Mouse (Mus musculus) thymus, adult 2 months (tissue): ENCODE measurements around the gene Pycr1. TPM values are rescaled to one million over a fixed set of nuclear protein-coding genes. Genes with fewer than 3 reads are reported as not detected.

Source experiments
- DNase-seq: peaks from one replicate; pipeline ENCODE4 v3.0.0; 2021
- H3K27ac ChIP-seq: fragments of 200-500 bp; 2 replicates; pipeline ENCODE4 v1.5.1; 2012; ENCODE audit warnings: low read length, control low read depth; ENCODE audit not compliant: control insufficient read depth, insufficient read depth
- H3K27me3 ChIP-seq: fragments of 200-500 bp; 2 replicates; pipeline ENCODE4 v1.6.1; 2012; ENCODE audit warnings: mild to moderate bottlenecking, low read length, moderate library complexity, mixed read lengths; ENCODE audit not compliant: control insufficient read depth, insufficient read depth
- H3K36me3 ChIP-seq: fragments of 200-500 bp; 2 replicates; pipeline ENCODE4 v1.6.1; 2012; ENCODE audit warnings: mild to moderate bottlenecking, low read length, moderate library complexity; ENCODE audit not compliant: control insufficient read depth, insufficient read depth
- H3K4me1 ChIP-seq: fragments of 200-500 bp; replicated peaks from 2 replicates; pipeline ENCODE4 v1.6.1; 2012; ENCODE audit warnings: low read length; ENCODE audit not compliant: control insufficient read depth, insufficient read depth
- H3K4me3 ChIP-seq: fragments of 200-500 bp; 2 replicates; pipeline ENCODE4 v1.5.1; 2012; ENCODE audit warnings: mild to moderate bottlenecking, low read length, control low read depth, moderate library complexity; ENCODE audit not compliant: control insufficient read depth, insufficient read depth
- CTCF ChIP-seq: fragments of 200-500 bp; IDR thresholded peaks from 2 replicates; pipeline ENCODE4 v1.5.1; 2012; ENCODE audit warnings: mild to moderate bottlenecking, control low read depth, low read length, moderate library complexity, borderline replicate concordance; ENCODE audit not compliant: control insufficient read depth, poor library complexity, insufficient read depth; ENCODE audit errors: extremely low read depth
- POLR2A ChIP-seq: fragments of 200-500 bp; IDR thresholded peaks from 2 replicates; pipeline ENCODE4 v1.6.1; 2012; ENCODE audit warnings: mild to moderate bottlenecking, low read length, control low read depth, moderate library complexity; ENCODE audit not compliant: control insufficient read depth, poor library complexity, insufficient read depth; ENCODE audit errors: extremely low read depth
- WGBS: fragments of 180-500 bp; shearing (Covaris S2); methylation state at CpG from one replicate; pipeline ENCODE4 v1.1.7; 2018; 5-methylcytosine and 5-hydroxymethylcytosine counted together
- polyA plus RNA-seq: library from polyadenylated mRNA; depleted of rRNA; stranded (reverse); fragments of >200 nt; gene quantifications from 2 replicates; pipeline ENCODE4 v1.2.3, GENCODE M21; 2012

Pycr1 gene
- polyA plus RNA-seq, 1 experiment: 3.4 TPM

GRCm38 (mm10) chr11:120632559-120633519 lies 10.7 kb downstream of the Pycr1 start:
- under 1% methylated on average over 116 of the region's 116 CpGs for WGBS
- H3K27ac ChIP-seq: no peak overlapping the region
- peaks cover 49% of the 10 kb centered on the region for H3K4me1 ChIP-seq
- DNase-seq: peak; percentile 49
- peak overlapping the region; percentile 84 for H3K4me3 ChIP-seq
- TF ChIP-seq POLR2A (no peak), CTCF (no peak)
- no peaks in the 10 kb centered on the region for H3K36me3 ChIP-seq
- H3K27me3 ChIP-seq: no peaks in the 10 kb centered on the region

- DNase-seq: no peak
- no peaks in the 10 kb centered on the region for H3K36me3 ChIP-seq
- TF ChIP-seq POLR2A (no peak), CTCF (no peak)
- no peaks in the 10 kb centered on the region for H3K27me3 ChIP-seq
- peaks cover 58% of the 10 kb centered on the region for H3K4me1 ChIP-seq
- 45% methylated on average over 4 of the region's 4 CpGs for WGBS
- H3K27ac ChIP-seq: peak overlapping the region; percentile 19
- peak overlapping the region; percentile 84; the same call in 1 of the 2 replicates for H3K4me3 ChIP-seq
Observed at GRCm38 (mm10) chr11:120631726-120632448, 11.7 kb downstream of the Pycr1 start.

GRCm38 (mm10) chr11:120630881-120631725 lies 12.5 kb downstream of the Pycr1 start:
- WGBS: 4% methylated on average over 7 of the region's 7 CpGs
- no peak for DNase-seq
- Histone ChIP-seq H3K4me3 (no peak overlapping the region), H3K36me3 (no peaks in the 10 kb centered on the region), H3K27me3 (no peaks in the 10 kb centered on the region), H3K27ac (peak overlapping the region; percentile 19), H3K4me1 (peaks cover 64% of the 10 kb centered on the region)
- TF ChIP-seq POLR2A (no peak), CTCF (no peak)

- no peak for DNase-seq
- Histone ChIP-seq H3K4me3 (no peak overlapping the region), H3K36me3 (no peaks in the 10 kb centered on the region), H3K27ac (peak overlapping the region; percentile 13), H3K27me3 (no peaks in the 10 kb centered on the region), H3K4me1 (peaks cover 69% of the 10 kb centered on the region)
- TF ChIP-seq CTCF: no peak
- no peak for TF ChIP-seq POLR2A
- 28% methylated on average over 5 of the region's 5 CpGs for WGBS
Observed at GRCm38 (mm10) chr11:120630401-120630871, 13.1 kb downstream of the Pycr1 start.

- Histone ChIP-seq H3K4me3 (peak overlapping the region; percentile 29; the same call in 1 of the 2 replicates), H3K27me3 (no peaks in the 10 kb centered on the region), H3K36me3 (no peaks in the 10 kb centered on the region), H3K27ac (peak overlapping the region; percentile 13), H3K4me1 (peaks cover 74% of the 10 kb centered on the region)
- DNase-seq: no peak
- 10% methylated on average over 7 of the region's 7 CpGs for WGBS
- TF ChIP-seq POLR2A (no peak), CTCF (no peak)
Observed at GRCm38 (mm10) chr11:120629911-120630310, 13.7 kb downstream of the Pycr1 start.

- TF ChIP-seq POLR2A (peak; percentile 28; the same call in 1 of the 2 replicates), CTCF (no peak; the same call in 1 of the 2 replicates)
- Histone ChIP-seq H3K4me1 (peaks cover 74% of the 10 kb centered on the region), H3K27me3 (no peaks in the 10 kb centered on the region), H3K36me3 (no peaks in the 10 kb centered on the region), H3K27ac (peak overlapping the region; percentile 18), H3K4me3 (peak overlapping the region; percentile 29)
- peak; percentile 75 for DNase-seq
- WGBS: 8% methylated on average over 23 of the region's 23 CpGs
Observed at GRCm38 (mm10) chr11:120629341-120629730, 14.2 kb downstream of the Pycr1 start.
